Mouse (Mus musculus): ENCODE data around the gene Pde6h. TPM values are rescaled to one million over a fixed set of nuclear protein-coding genes. Genes with fewer than 3 reads are reported as not detected.

The Pde6h gene
- total RNA-seq, 2 experiments from 2014 or later, result not detected

DNA sequence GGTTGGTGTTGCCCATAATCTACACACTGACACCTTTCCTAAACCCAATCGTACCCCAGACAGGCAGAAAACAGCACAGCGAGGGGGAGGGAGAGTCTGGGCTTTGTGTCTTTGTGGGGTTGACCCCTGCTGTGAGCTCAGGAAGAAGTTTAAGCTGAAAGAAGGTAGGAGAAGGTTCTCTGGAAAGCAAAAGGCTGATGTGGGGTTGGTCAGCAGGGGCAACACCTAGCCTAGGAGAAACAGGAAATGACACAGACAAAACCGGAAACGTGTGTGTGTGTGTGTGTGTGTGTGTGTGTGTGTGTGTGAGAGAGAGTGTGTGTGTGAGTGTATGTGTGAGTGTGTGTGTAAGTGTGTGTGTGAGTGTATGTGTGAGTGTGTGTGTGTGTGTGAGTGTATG lies 43.8 kb downstream of the Pde6h start:
- no peak for DNase-seq
- intact Hi-C loops (cut with DNase I), result loop anchor here (5.0 kb wide), 2 partner anchors 45 to 105 kb away; partner anchors contain the start of genes Erp27 and Pde6h

DNA sequence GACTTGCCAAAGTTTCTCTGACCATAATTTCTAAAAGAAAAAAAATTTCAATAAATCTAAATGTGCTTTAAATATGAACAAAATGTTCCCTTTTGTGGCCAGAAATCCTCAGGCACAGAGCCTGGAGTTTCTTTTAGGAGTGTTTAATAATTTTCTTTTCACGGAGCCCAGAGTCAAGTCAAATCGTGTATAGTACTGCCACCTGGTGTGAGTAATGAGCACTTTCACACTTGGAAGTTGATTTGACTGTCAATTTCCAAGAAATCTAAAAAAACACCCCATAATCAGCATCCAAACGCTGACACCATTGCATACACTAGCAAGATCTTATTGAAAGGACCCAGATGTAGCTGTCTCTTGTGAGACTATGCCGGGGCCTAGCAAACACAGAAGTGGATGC lies 45.2 kb downstream of the Pde6h start:
- DNase-seq, result peak; percentile 45 to 53

DNA sequence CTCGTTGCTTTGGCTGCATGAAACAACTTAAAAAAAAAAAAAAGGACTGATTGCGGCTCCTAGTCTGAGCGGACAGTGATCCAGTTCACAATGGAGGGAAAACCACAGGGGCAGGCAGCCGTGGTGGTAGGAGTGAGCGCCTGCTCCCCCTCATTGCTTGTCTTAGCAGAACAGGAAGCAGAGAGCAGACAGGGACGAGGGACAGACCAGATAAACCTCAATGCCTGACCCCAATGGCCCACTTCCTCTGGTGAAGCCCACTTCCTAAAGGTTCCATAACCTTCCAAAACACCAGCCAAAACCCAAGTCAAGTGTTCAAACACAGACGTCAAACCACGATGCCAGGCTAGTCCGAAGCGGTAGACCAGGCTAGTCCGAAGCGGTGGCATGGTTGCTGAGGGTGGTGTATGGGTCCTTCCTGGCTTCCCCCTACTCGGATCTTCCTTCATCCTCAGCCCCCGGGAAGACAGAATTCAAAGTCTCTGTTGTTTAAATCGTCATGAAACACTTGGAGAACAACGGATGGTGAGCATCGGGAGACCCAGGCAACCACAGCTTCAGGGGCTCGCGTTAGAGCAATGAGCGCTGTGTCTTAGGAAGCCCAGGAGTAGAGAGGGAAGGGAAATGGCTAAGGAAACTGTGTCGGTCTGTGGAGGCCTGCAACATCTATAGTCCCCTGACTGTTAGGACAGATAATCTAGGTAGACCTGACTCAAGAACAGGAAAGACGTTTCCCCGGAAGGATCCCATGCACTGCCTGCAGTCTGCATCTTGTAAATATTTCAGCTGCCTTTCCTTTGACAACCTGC lies 55.8 kb downstream of the Pde6h start:
- intact Hi-C loops (cut with DNase I), result loop anchor here (5.0 kb wide), 3 partner anchors 117 to 357 kb away; no protein-coding TSS in a partner anchor
- DNase-seq, result no peak

More for the DNA sequence above, 45.2 kb downstream of the Pde6h start:
- intact Hi-C loops (cut with DNase I), result loop anchor here (5.0 kb wide), 2 partner anchors 47 to 107 kb away; partner anchors contain the start of genes Erp27 and Pde6h

DNA sequence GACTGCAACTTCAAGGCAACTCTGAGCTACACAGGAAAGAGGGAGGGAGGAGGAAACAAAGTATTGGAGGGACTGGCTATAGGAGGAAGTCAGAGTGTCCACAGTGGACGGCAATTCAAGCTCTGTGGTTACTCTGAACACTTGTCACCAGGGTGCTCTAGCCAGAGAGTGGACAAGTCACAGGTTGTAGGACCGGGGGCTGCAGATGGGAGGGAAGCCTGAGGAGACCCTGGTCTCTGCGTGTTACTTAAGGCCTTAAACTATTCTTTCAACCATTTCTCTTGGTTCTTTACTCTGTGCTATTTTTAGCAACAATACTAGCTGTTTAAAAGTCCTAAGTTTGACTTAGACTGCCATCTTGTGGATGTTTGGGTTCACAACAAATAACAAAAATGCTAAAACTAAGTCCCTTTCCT lies 56.7 kb downstream of the Pde6h start:
- intact Hi-C loops (cut with DNase I), result loop anchor here (5.0 kb wide), 3 partner anchors 118 to 358 kb away; no protein-coding TSS in a partner anchor
- peak; percentile 27 to 49 for DNase-seq

DNA sequence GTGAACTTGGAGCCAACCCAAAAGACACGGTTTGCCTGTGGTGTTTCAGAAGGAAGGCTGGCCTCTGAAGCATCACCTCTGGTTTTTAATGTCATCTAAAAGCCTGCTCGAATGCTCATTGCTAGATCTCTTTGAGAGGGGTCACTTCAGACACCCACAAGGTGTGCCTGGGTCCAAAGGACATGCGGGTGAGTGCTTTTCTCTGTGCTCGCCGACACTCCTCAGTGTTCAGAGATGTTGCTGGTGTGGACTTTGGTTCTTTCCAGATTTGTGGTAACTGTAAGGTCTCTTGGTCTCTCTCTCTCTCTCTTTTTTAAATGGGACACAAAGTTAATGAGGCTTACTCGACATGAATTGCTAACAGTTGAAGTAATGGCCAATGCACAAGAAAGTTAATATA lies 58.9 kb downstream of the Pde6h start:
- intact Hi-C loops (cut with DNase I), result loop anchor here (5.0 kb wide), 3 partner anchors 120 to 360 kb away; no protein-coding TSS in a partner anchor
- DNase-seq, result no peak

DNA sequence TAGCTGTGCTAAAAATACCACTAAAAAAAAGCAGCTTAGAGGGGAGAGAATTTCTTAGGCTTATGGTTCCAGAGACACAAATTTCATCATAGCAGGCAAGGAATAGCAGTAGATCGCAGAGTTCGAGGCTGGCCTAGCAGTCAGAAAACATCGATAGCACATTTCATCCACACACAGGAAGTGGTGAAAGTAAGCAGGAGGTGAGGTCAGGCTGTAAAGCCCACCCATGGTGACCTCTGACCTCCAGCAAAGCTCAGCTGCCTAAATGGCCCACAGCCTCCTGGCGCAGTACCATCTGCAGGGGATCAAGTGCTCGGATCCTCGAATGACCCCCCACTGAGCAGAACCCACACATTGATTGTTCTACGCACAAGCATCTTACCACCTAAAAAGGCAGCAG lies 59.6 kb downstream of the Pde6h start:
- intact Hi-C loops (cut with DNase I), result loop anchor here (5.0 kb wide), 3 partner anchors 121 to 361 kb away; no protein-coding TSS in a partner anchor

DNA sequence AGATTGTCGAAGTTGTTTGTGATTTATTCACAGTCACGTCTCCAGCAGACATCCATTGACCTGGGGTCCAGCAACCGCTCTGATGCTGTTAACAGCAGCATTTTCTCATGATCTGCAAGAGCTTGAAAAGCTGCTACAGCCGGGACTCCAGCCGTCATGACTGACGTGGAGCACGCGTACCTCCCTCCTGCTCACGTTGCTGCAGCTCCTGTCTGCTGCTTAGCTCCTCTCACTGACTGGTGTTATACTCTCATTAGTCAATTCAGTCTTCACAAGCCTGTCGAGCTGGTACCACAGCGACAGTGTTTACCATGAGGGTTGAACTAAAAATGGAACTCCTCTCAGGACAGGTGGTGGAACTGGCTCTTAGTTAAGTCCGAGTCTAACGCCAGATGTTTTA lies 62.4 kb downstream of the Pde6h start:
- intact Hi-C loops (cut with DNase I), result no loop called here
- no peak for DNase-seq

More for the DNA sequence above, 59.6 kb downstream of the Pde6h start:
- no peak for DNase-seq

DNA sequence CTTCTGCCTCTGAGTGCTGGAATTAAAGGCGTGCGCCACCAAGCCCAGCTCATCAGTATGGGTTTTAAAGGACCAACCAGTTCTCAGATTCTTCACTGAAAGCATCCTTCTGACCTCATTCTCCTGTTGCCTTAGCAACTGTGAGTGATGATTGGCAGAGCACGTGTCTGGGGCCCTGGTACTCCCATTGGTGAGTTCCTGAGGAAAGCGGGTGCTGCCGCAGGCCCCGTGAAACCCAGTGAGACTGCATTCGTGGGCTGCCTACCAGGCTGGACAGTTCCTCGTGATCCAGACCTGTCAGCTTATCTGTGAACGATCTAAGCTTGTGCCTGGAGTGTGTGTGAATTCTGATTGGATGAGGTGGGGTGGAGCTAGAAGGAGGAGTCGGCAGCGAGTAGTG lies 63.1 kb downstream of the Pde6h start:
- intact Hi-C loops (cut with DNase I), result no loop called here
- no peak for DNase-seq

DNA sequence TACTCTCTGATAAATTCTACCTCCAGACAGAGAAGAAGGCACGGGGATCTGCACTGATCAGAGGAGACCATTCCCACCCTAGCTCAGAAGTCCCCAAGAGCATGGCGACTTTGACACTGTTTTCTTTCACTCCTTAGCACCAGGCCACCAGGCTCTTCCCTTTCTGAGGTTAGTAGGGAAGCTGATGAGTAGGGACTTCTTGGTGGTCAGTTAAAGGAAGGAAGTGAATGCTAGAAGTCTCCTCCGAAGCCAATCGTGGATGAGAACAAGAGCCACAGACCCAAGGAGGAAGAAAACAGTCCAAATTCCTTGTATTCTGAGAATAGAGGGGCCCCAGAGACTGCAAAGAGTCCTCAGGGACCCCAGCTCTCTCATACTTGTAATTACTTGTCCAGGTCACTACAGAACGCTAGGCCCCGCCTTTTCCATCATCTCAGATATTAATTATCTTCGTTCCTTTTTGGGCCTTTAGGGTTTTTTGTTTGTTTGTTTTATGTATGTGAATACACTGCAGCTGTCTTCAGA lies 65.0 kb downstream of the Pde6h start:
- intact Hi-C loops (cut with DNase I), result no loop called here
- DNase-seq, result peak in 1 of 2 experiments; percentile 19

DNA sequence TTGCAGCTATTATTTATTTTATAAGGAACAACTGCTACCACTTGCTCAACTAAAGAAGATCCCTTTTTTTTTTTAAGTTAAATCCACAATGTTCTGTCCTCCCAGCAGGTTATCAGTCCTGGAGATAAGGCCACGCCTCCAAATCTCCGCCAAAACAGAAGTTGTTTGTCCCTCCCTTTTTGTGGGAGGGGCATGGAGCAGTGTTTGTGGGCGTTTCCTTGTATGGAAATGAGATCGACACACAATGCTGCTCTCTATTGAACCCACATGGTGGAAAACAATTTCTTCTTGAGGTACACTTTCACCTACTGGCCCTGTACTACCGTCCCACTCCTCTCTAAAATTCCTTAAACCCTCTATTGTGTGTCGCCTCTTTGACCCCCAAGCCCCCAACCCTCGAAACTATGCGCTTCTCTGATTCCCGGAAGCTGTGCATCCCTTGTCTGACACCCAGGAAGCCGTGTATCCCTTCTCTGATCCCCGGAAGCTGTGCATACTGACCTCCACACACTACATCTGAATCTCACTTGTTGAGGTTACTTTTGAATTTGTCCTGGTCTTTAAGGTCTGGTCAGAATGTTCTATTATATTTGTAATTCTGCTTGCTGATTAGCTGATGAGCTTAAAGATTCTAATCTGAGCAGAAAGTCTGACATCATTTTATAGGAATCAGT lies 66.3 kb downstream of the Pde6h start:
- intact Hi-C loops (cut with DNase I), result no loop called here
- peak in 1 of 2 experiments; percentile 23 for DNase-seq

DNA sequence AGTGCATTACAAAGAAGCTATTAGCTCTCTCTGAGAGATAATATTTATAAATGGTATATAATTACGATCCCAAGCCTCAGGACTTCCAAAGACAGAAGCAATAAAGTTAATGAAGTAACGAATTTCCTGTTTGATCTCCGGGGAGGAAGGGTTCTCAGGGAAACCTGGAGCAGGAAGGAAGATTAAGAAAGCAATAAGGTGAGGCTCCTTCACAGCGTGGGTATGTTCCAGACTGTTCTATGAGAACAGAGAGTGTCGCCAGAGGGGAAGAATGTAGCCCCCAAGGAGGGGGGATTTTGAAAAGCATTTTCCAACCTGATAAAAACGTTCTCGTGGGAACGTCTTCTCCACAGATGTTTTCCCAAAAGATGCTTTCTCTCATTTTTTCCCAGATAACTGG lies 66.9 kb downstream of the Pde6h start:
- intact Hi-C loops (cut with DNase I), result no loop called here
- no peak for DNase-seq

DNA sequence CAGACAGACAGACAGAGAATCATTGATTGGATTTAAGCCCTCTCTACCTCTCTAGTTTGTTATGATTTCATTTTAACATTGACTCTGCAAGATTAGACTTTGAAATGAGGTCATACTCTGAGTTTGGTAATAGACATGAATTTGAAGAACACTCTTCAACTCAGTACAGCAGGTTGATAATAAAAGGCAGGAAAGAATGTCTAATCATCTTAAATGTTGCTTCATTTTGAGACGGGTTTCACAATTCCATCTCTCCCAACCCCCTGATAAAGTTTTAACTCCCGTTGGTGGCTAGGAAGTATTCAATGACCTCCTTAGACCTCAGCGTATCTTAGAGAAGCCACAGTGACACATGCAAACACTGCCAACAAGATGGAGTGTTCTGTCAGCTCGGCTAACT lies 69.9 kb downstream of the Pde6h start:
- no peak for DNase-seq
- intact Hi-C loops (cut with DNase I), result no loop called here

DNA sequence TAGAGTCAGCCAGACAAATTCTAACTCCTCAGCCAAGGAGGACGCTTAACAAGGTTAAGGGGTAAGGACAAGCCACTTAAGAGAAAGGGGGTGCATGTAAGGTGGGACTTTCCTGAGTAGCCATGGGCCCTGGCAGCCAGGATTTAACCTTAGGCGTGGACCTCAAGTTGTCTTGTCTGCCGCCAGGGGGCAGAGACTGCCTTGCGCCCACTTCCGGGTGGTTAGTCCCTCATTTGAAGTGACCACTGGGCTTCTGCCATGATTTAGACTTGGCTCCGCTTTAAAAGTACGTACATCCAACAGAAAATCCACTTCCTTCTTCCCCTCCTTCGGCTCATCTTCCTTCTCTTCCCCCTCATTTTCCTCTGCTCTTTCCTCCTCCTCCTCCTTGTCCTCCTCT lies 71.9 kb downstream of the Pde6h start:
- no peak for DNase-seq

DNA sequence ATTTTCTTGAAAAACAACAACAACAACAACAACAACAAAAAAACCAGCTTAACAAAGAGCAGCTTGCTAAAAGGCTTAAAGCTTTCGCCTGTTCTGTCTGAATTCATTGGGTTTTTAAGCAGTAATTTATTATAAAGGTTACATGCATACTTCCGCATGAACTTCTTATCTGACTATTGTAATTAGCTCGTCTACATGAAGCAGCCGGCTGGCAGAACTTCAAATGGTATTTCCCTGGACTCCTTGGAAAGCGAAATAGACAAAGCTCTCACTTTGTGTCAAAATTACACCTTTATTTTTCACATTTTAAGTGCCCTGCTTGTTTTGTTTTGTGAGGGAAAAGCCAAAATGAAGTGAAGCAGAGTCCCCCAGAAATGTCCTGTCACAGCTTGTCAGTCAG lies 72.7 kb downstream of the Pde6h start:
- DNase-seq, result no peak
- intact Hi-C loops (cut with DNase I), result no loop called here

More for the DNA sequence above, 71.9 kb downstream of the Pde6h start:
- intact Hi-C loops (cut with DNase I), result no loop called here

DNA sequence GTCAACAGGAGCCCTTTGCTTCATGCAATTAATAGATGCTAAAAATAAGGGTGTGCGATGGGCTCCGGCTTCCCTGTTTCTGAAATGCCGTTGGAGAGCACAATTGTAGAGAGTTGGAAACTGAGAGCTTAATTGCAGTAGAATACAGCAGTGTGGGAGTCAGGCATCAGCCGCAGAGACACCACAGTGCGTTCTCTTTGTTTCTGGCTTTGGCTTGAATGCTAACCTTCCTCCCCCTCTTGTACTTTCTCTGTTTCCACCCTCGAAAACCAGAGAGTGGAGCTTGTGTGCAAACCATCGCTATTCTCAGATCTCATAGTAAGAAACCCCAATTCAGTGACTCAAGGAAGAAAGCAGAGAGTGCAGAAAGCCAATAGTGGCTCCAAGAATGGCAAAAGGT lies 74.5 kb downstream of the Pde6h start:
- DNase-seq, result no peak
- intact Hi-C loops (cut with DNase I), result no loop called here

DNA sequence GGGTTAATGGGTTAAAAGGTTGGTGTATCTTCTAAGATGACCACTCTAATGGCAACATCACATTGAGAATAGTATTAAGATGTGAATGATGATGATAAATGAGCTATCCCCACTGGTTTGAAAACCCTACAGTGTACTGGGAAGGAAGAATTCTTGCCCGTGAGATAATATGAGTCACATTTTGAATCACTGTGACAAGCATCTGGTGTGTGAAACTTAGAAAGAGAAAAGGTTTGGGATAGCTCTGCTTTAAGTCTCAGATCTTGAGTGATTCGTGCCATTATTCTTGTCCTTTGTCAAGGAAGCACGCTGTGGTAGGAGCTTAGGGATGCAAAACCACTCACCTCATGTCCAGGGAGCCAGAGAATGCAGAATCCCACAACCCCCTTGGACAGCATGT lies 75.4 kb downstream of the Pde6h start:
- intact Hi-C loops (cut with DNase I), result no loop called here
- DNase-seq, result no peak

DNA sequence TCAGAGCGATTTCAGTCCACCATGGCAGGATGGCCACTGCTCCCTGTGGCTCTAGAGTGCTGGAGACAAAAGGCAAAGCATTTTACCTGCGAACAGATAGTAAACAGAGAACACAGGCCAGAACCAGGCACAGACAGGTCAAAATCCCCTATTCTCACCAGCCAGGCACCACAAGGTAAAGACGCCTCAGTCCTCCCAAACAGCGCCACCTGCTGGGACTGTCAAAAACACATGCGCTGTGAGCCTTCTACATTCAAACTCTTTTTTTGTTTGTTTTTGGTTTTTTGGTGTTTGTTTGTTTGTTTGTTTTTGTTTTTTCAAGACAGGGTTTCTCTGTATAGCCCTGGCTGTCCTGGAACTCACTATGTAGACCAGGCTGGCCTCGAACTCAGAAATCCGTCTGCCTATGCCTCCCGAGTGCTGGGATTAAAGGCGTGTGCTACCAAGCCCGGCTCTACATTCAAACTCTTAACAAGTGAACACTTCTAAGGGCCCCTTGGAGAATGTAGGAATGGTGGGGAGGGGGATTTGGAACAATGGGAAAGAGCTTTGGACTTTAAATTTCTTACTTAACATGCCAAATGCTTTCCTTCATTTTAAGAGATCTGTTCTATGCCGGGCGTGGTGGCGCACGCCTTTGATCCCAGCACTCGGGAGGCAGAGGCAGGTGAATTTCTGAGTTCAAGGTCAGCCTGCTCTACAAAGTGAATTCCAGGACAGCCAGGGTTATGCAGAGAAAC lies 76.2 kb downstream of the Pde6h start:
- intact Hi-C loops (cut with DNase I), result no loop called here
- DNase-seq, result no peak

DNA sequence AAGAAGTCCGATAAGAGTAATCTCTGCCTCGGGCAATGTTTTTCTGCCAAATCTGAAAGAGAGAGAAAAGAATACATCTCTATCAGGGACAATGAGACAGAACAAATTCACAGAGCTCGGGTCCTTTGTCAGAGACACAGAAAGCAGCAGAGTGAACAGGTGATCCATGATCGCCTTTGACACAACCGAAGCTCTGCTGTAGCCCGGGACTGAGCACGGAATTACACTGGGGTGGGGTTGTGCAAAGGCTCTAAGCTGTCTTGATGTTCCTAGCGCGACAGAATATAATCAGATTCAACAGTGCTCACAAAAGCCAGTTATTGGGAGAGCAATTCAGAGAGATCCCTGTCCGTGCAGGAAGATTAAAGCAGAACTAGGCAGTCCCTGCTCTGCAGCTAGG lies 77.1 kb downstream of the Pde6h start:
- intact Hi-C loops (cut with DNase I), result no loop called here
- DNase-seq, result no peak

DNA sequence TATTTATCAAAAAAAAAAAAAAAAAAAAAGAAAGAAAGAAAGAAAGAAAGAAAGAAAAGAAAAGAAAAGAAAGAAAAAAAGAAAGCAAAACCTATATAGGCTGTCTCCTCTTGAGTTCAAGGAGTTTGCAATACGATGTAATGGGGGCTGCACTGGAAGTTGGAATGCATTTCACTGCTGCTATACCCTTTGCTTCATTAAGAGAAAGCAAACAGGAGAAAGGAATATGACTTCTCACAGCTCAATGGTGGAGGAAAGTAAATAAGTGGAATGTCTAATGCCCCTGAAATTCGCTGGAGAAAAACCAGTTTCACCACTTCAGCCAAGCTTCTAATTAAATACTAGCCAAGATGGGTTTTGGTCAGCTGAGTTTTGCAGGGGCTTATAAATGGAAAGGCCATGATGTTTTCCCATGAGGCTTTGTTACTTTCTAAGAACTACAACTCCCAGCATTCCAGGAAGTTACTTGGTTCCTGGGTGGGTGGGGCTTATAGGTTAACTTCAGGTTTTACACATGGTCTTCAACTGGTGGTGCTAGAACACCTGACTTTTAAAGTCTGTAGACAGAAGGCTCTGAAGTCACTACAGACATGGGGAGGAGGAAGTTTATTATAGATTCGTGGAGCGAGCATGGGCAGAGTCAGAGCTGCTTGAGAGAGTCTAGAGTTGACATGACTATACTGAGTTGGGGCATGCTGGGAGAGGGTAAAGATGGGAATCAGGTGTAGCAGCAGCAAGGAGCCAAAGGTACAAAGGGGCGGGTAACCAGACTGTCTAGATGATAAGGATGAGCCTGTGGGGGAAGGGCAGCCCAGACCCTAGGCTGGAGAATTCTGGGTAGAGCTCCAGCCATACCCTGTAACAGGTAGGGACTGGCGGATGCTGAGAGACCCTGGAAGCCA lies 77.9 kb downstream of the Pde6h start:
- DNase-seq, result no peak
- intact Hi-C loops (cut with DNase I), result no loop called here

DNA sequence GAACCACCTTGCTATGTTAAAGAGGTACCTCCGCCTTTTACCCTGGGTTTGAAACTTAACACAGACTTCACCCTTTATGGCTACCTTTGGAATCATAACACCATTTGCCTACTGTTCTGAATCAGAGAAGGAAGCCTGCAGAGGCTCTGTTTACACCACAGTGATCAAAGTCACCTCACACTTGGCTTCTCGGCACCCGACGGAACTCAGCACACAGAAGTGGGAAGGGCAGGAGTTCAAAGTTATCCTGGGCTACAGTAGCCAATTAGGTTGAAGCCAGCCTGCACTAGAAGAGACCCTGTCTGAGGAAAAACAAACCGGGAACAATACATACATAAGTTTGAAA lies 78.5 kb downstream of the Pde6h start:
- DNase-seq, result no peak
- intact Hi-C loops (cut with DNase I), result no loop called here
